In genomic region chr8:53489063-53489462, GRCm38 (mm10) we compare ENCODE assay signal across 23 mouse cellular contexts. TPM values are rescaled to one million over a fixed set of nuclear protein-coding genes. Genes with fewer than 3 reads are reported as not detected.
DNase-seq lines count a peak whose midpoint lies in the region; ATAC-seq and TF ChIP-seq lines count a peak whose summit lies in the region.
"Had no signal": no experiment of that assay in that cellular context is flagged by ENCODE, and none has a peak within 500 bp of the region (broad histone marks: within the 10 kb centered on the region; RNA-seq: fewer than 3 reads in every experiment).

No protein-coding gene starts in this region.

- peak; percentile 46 for DNase-seq in hindbrain, embryonic 14.5 days (ENCODE audit: low spot score)
- peak; percentile 62 for DNase-seq in midbrain, postnatal 0 days (ENCODE audit: low spot score)
- no peak for DNase-seq in midbrain, embryonic 10.5 days (ENCODE audit: low spot score)
- peak; percentile 1 for DNase-seq in retina, postnatal 1 day
- no peak for DNase-seq in lung, postnatal 4 days
- DNase-seq: adrenal gland, postnatal 14 days; cerebellum, postnatal 25 days; embryo, embryonic 11 days; gastrocnemius, postnatal 14 days; heart, adult 11 months; heart, postnatal 10 days; kidney, adult 9 months; kidney, postnatal 14 days; left cerebral cortex, postnatal 4 days; right cerebral cortex, postnatal 25 days; spleen, adult 18-20 months had no signal

- no peak overlapping the region for H3K4me3 ChIP-seq in hindbrain, embryonic 14.5 days (replicated peaks; ENCODE audit: low read length)
- H3K4me3 ChIP-seq in hindbrain, embryonic 12.5 days: no peak overlapping the region
- no peak overlapping the region for H3K4me3 ChIP-seq in midbrain, postnatal 0 days (ENCODE audit: low read depth, low read length)
- H3K4me3 ChIP-seq in midbrain, embryonic 10.5 days: no peak overlapping the region
- H3K4me3 ChIP-seq in forebrain, embryonic 13.5 days: no peak overlapping the region
- H3K4me3 ChIP-seq: heart, embryonic 12.5 days; hindbrain, embryonic 13.5 days; intestine, embryonic 15.5 days; midbrain, embryonic 15.5 days had no signal

- TF ChIP-seq CTCF in midbrain, postnatal 0 days (IDR thresholded peaks at IDR 0.05): no peak

- H3K4me2 ChIP-seq in hindbrain, embryonic 14.5 days (replicated peaks): no peak overlapping the region
- no peak overlapping the region for H3K4me2 ChIP-seq in hindbrain, embryonic 12.5 days (replicated peaks)
- no peak overlapping the region for H3K4me2 ChIP-seq in midbrain, postnatal 0 days (ENCODE audit: low read depth, low read length, poor library complexity, severe bottlenecking)
- no peak overlapping the region for H3K4me2 ChIP-seq in forebrain, embryonic 13.5 days
- H3K4me2 ChIP-seq: heart, embryonic 12.5 days; hindbrain, embryonic 13.5 days; intestine, embryonic 15.5 days; midbrain, embryonic 15.5 days had no signal

- H3K9ac ChIP-seq in hindbrain, embryonic 14.5 days: no peak overlapping the region
- H3K9ac ChIP-seq in hindbrain, embryonic 12.5 days: no peak overlapping the region
- no peak overlapping the region for H3K9ac ChIP-seq in midbrain, postnatal 0 days (replicated peaks; ENCODE audit: low read length, poor library complexity, severe bottlenecking)
- H3K9ac ChIP-seq in forebrain, embryonic 13.5 days: no peak overlapping the region
- H3K9ac ChIP-seq: heart, embryonic 12.5 days; hindbrain, embryonic 13.5 days; intestine, embryonic 15.5 days; midbrain, embryonic 15.5 days had no signal

- WGBS in hindbrain, embryonic 14.5 days: 60% methylated on average over 2 of the region's 2 CpGs
- 64% methylated on average over 2 of the region's 2 CpGs for WGBS in hindbrain, embryonic 12.5 days
- 53% methylated on average over 2 of the region's 2 CpGs for WGBS in midbrain, postnatal 0 days
- 65% methylated on average over 2 of the region's 2 CpGs for WGBS in midbrain, embryonic 10.5 days
- WGBS in forebrain, embryonic 13.5 days: 21% methylated on average over 2 of the region's 2 CpGs

- H3K36me3 ChIP-seq in hindbrain, embryonic 14.5 days (replicated peaks; ENCODE audit: control insufficient read depth, insufficient read depth): no peaks in the 10 kb centered on the region
- no peaks in the 10 kb centered on the region for H3K36me3 ChIP-seq in hindbrain, embryonic 12.5 days
- H3K36me3 ChIP-seq in midbrain, postnatal 0 days (ENCODE audit: insufficient read depth, low read length): no peaks in the 10 kb centered on the region
- H3K36me3 ChIP-seq in midbrain, embryonic 10.5 days: no peaks in the 10 kb centered on the region
- H3K36me3 ChIP-seq in forebrain, embryonic 13.5 days (ENCODE audit: poor library complexity, severe bottlenecking): no peaks in the 10 kb centered on the region
- H3K36me3 ChIP-seq: heart, embryonic 12.5 days; hindbrain, embryonic 13.5 days; intestine, embryonic 15.5 days; midbrain, embryonic 15.5 days had no signal

- no peaks in the 10 kb centered on the region for H3K27me3 ChIP-seq in hindbrain, embryonic 14.5 days (ENCODE audit: control insufficient read depth, insufficient read depth, low read length)
- no peaks in the 10 kb centered on the region for H3K27me3 ChIP-seq in hindbrain, embryonic 12.5 days
- H3K27me3 ChIP-seq in midbrain, postnatal 0 days (ENCODE audit: insufficient read depth, low read length): no peaks in the 10 kb centered on the region
- no peaks in the 10 kb centered on the region for H3K27me3 ChIP-seq in midbrain, embryonic 10.5 days (ENCODE audit: low read depth, poor library complexity, severe bottlenecking)
- H3K27me3 ChIP-seq in forebrain, embryonic 13.5 days: no peaks in the 10 kb centered on the region
- H3K27me3 ChIP-seq: heart, embryonic 12.5 days; hindbrain, embryonic 13.5 days; intestine, embryonic 15.5 days; midbrain, embryonic 15.5 days had no signal

- no peak for ATAC-seq in hindbrain, embryonic 14.5 days (ENCODE audit: low FRiP score)
- no peak for ATAC-seq in hindbrain, embryonic 12.5 days (ENCODE audit: low FRiP score)
- no peak for ATAC-seq in midbrain, postnatal 0 days (ENCODE audit: low FRiP score)
- ATAC-seq in forebrain, embryonic 13.5 days: peak; percentile 90
- ATAC-seq: intestine, embryonic 15.5 days; midbrain, embryonic 15.5 days had no signal

- 0 out of 2 replicates have a peak, but pooled peaks cover 5% of the 10 kb centered on the region for H3K9me3 ChIP-seq in hindbrain, embryonic 14.5 days (ENCODE audit: control insufficient read depth, low read length)
- H3K9me3 ChIP-seq in hindbrain, embryonic 12.5 days (replicated peaks): no peaks in the 10 kb centered on the region
- H3K9me3 ChIP-seq in midbrain, postnatal 0 days (ENCODE audit: low read length): no peaks in the 10 kb centered on the region
- no peaks in the 10 kb centered on the region for H3K9me3 ChIP-seq in midbrain, embryonic 10.5 days (replicated peaks)
- H3K9me3 ChIP-seq in forebrain, embryonic 13.5 days (replicated peaks): no peaks in the 10 kb centered on the region
- H3K9me3 ChIP-seq: heart, embryonic 12.5 days; hindbrain, embryonic 13.5 days; intestine, embryonic 15.5 days; midbrain, embryonic 15.5 days had no signal

- H3K27ac ChIP-seq in hindbrain, embryonic 14.5 days: no peak overlapping the region
- H3K27ac ChIP-seq in hindbrain, embryonic 12.5 days: no peak overlapping the region
- H3K27ac ChIP-seq in midbrain, postnatal 0 days (ENCODE audit: low read depth, low read length): no peak overlapping the region
- no peak overlapping the region for H3K27ac ChIP-seq in midbrain, embryonic 10.5 days (replicated peaks)
- no peak overlapping the region for H3K27ac ChIP-seq in forebrain, embryonic 13.5 days
- H3K27ac ChIP-seq: hindbrain, embryonic 13.5 days; intestine, embryonic 15.5 days; macrophage; midbrain, embryonic 15.5 days had no signal

- no peaks in the 10 kb centered on the region for H3K4me1 ChIP-seq in hindbrain, embryonic 14.5 days (replicated peaks; ENCODE audit: control insufficient read depth, insufficient read depth, low read length)
- H3K4me1 ChIP-seq in hindbrain, embryonic 12.5 days: no peaks in the 10 kb centered on the region
- no peaks in the 10 kb centered on the region for H3K4me1 ChIP-seq in midbrain, postnatal 0 days (ENCODE audit: insufficient read depth, low read length)
- H3K4me1 ChIP-seq in midbrain, embryonic 10.5 days: no peaks in the 10 kb centered on the region
- H3K4me1 ChIP-seq in forebrain, embryonic 13.5 days: 0 out of 2 replicates have a peak, but pooled peaks cover 4% of the 10 kb centered on the region
- H3K4me1 ChIP-seq: heart, embryonic 12.5 days; hindbrain, embryonic 13.5 days; intestine, embryonic 15.5 days; midbrain, embryonic 15.5 days had no signal

RNA-seq across cellular contexts. Expression of gene Aga, which starts 22.5 kb away (rescaled TPM):
- 14.6 and 17.1 TPM in 2 replicates for polyA plus RNA-seq in hindbrain, embryonic 14.5 days (2014; fragmentation: Nextera tagmentation; extraction: Ambion mirVana)
- polyA plus RNA-seq in hindbrain, embryonic 12.5 days (2016; fragmentation: Nextera tagmentation; extraction: Ambion mirVana): 21.7 and 22.4 TPM in 2 replicates
- 6.8 and 12.3 TPM in 2 replicates for total RNA-seq in midbrain, postnatal 0 days (2014; rRNA removed)
- polyA plus RNA-seq in midbrain, postnatal 0 days (2015; fragmentation: Nextera tagmentation; extraction: Ambion mirVana): 15.6 and 16.8 TPM in 2 replicates
- polyA plus RNA-seq in midbrain, embryonic 10.5 days (2016; fragmentation: Nextera tagmentation; extraction: Ambion mirVana): 16.8 and 18.9 TPM in 2 replicates
- polyA plus RNA-seq in forebrain, embryonic 13.5 days (2015; fragmentation: Nextera tagmentation; extraction: Ambion mirVana): 11.6 and 13.6 TPM in 2 replicates

Comparison
In these comparisons a context has a peak if more than half of its experiments do, and no peak if none do; other contexts are left out.
1. DNase-seq: peak in hindbrain, embryonic 14.5 days (single experiment), midbrain, postnatal 0 days (single experiment) and retina, postnatal 1 day (single experiment); none in midbrain, embryonic 10.5 days (single experiment) and lung, postnatal 4 days (0 of 2).